Mouse (Mus musculus) liver, embryonic 15.5 days (tissue): Measurements from ENCODE around the gene Adm2. TPM values are rescaled to one million over a fixed set of nuclear protein-coding genes. Genes with fewer than 3 reads are reported as not detected.

Source experiments
- ATAC-seq: fragments of 200-750 bp; cut with Nextera tagmentation; 2 replicates; pipeline ENCODE4 v1.8.0; 2017; ENCODE audit warnings: moderate number of reproducible peaks, mild to moderate bottlenecking, moderate library complexity; ENCODE audit not compliant: insufficient read depth
- H3K27ac ChIP-seq: fragments of 300-500 bp; sonication (generic); replicated peaks from 2 replicates; pipeline ENCODE4 v1.5.1; 2015; ENCODE audit warnings: mild to moderate bottlenecking, inconsistent platforms
- H3K27me3 ChIP-seq: fragments of 300-500 bp; sonication (generic); 2 replicates; pipeline ENCODE4 v1.6.1; 2015; ENCODE audit warnings: mild to moderate bottlenecking, inconsistent platforms
- H3K36me3 ChIP-seq: fragments of 300-500 bp; sonication (generic); replicated peaks from 2 replicates; pipeline ENCODE4 v1.6.1; 2015; ENCODE audit warnings: moderate library complexity, mild to moderate bottlenecking, inconsistent platforms
- H3K4me1 ChIP-seq: fragments of 300-500 bp; sonication (generic); replicated peaks from 2 replicates; pipeline ENCODE4 v1.6.1; 2015; ENCODE audit warnings: inconsistent platforms
- H3K4me2 ChIP-seq: fragments of 300-500 bp; sonication (generic); 2 replicates; pipeline ENCODE4 v1.6.1; 2015; ENCODE audit warnings: moderate library complexity, mild to moderate bottlenecking, inconsistent platforms
- H3K4me3 ChIP-seq: fragments of 300-500 bp; sonication (generic); replicated peaks from 2 replicates; pipeline ENCODE4 v1.5.1; 2015; ENCODE audit warnings: mild to moderate bottlenecking, inconsistent platforms
- H3K9ac ChIP-seq: fragments of 300-500 bp; sonication (generic); 2 replicates; pipeline ENCODE4 v1.6.1; 2015; ENCODE audit warnings: moderate library complexity, mild to moderate bottlenecking, inconsistent platforms
- H3K9me3 ChIP-seq: fragments of 300-500 bp; sonication (generic); replicated peaks from 2 replicates; pipeline ENCODE4 v1.6.1; 2016; ENCODE audit warnings: inconsistent platforms
- WGBS: fragments of 180-500 bp; shearing (Covaris S2); methylation state at CpG from one replicate; pipeline ENCODE4 v1.1.7; 2015; ENCODE audit warnings: mixed read lengths; ENCODE audit not compliant: insufficient replicate concordance; 5-methylcytosine and 5-hydroxymethylcytosine counted together
- polyA plus RNA-seq: library from polyadenylated mRNA; unstranded; fragments of >200 nt; fragmentation: Nextera tagmentation; extraction: Ambion mirVana; gene quantifications from 2 replicates; pipeline ENCODE4 v1.2.1, GENCODE M21; 2015

The Adm2 gene
- polyA plus RNA-seq, 1 experiment from 2014 or later: 2.0 TPM

- Histone ChIP-seq H3K4me2 (no peak overlapping the region), H3K9me3 (no peaks in the 10 kb centered on the region), H3K27me3 (no peaks in the 10 kb centered on the region), H3K27ac (no peak overlapping the region), H3K4me1 (peaks cover 49% of the 10 kb centered on the region), H3K9ac (no peak overlapping the region), H3K4me3 (no peak overlapping the region), H3K36me3 (peaks cover 90% of the 10 kb centered on the region)
- peak; percentile 72 for ATAC-seq
- 54% methylated on average over 3 of the region's 3 CpGs for WGBS
Observed at GRCm38 (mm10) chr15:89291521-89291920, 31.0 kb upstream of the Adm2 start.

- Histone ChIP-seq H3K27me3 (no peaks in the 10 kb centered on the region), H3K9ac (no peak overlapping the region), H3K4me2 (no peak overlapping the region), H3K9me3 (no peaks in the 10 kb centered on the region), H3K4me1 (peaks cover 44% of the 10 kb centered on the region), H3K36me3 (peaks cover 81% of the 10 kb centered on the region), H3K27ac (peak overlapping the region; percentile 38; the same call in 1 of the 2 replicates), H3K4me3 (no peak overlapping the region)
- 42% methylated on average over 2 of the region's 2 CpGs for WGBS
- no peak for ATAC-seq
Observed at GRCm38 (mm10) chr15:89292795-89293194, 29.7 kb upstream of the Adm2 start.

- no peak overlapping the region for H3K4me3 ChIP-seq
- H3K4me1 ChIP-seq: peaks cover 43% of the 10 kb centered on the region
- no peak overlapping the region for H3K9ac ChIP-seq
- WGBS: 85% methylated on average over 10 of the region's 10 CpGs
- ATAC-seq: no peak
- no peaks in the 10 kb centered on the region for H3K9me3 ChIP-seq
- no peak overlapping the region for H3K27ac ChIP-seq
- H3K27me3 ChIP-seq: no peaks in the 10 kb centered on the region
- H3K36me3 ChIP-seq: peaks cover 75% of the 10 kb centered on the region
- no peak overlapping the region for H3K4me2 ChIP-seq
Observed at GRCm38 (mm10) chr15:89293778-89294177, 28.7 kb upstream of the Adm2 start.

GRCm38 (mm10) chr15:89295580-89296165 is 26.8 kb upstream of the Adm2 start:
- H3K4me1 ChIP-seq: peaks cover 43% of the 10 kb centered on the region
- no peak overlapping the region for H3K9ac ChIP-seq
- H3K9me3 ChIP-seq: no peaks in the 10 kb centered on the region
- peaks cover 74% of the 10 kb centered on the region for H3K36me3 ChIP-seq
- no peak overlapping the region for H3K4me3 ChIP-seq
- peak; percentile 59 for ATAC-seq
- no peaks in the 10 kb centered on the region for H3K27me3 ChIP-seq
- H3K4me2 ChIP-seq: no peak overlapping the region
- H3K27ac ChIP-seq: no peak overlapping the region
- WGBS: 64% methylated on average over 8 of the region's 8 CpGs

GRCm38 (mm10) chr15:89296465-89296864 is 26.1 kb upstream of the Adm2 start:
- Histone ChIP-seq H3K9me3 (no peaks in the 10 kb centered on the region), H3K4me3 (no peak overlapping the region), H3K9ac (no peak overlapping the region; the same call in 1 of the 2 replicates), H3K27me3 (no peaks in the 10 kb centered on the region), H3K4me1 (peaks cover 38% of the 10 kb centered on the region), H3K27ac (no peak overlapping the region), H3K4me2 (no peak overlapping the region), H3K36me3 (peaks cover 76% of the 10 kb centered on the region)
- 62% methylated on average over 1 of the region's 1 CpGs for WGBS
- no peak for ATAC-seq

GRCm38 (mm10) chr15:89297695-89298094 is 24.8 kb upstream of the Adm2 start:
- 87% methylated on average over 2 of the region's 2 CpGs for WGBS
- no peak overlapping the region for H3K4me3 ChIP-seq
- H3K27ac ChIP-seq: no peak overlapping the region
- H3K9ac ChIP-seq: no peak overlapping the region
- peaks cover 81% of the 10 kb centered on the region for H3K36me3 ChIP-seq
- H3K4me2 ChIP-seq: no peak overlapping the region
- no peaks in the 10 kb centered on the region for H3K9me3 ChIP-seq
- ATAC-seq: no peak
- peaks cover 31% of the 10 kb centered on the region for H3K4me1 ChIP-seq
- H3K27me3 ChIP-seq: no peaks in the 10 kb centered on the region

GRCm38 (mm10) chr15:89300180-89300579 is 22.3 kb upstream of the Adm2 start:
- ATAC-seq: no peak
- WGBS: 82% methylated on average over 13 of the region's 13 CpGs
- H3K36me3 ChIP-seq: peaks cover 81% of the 10 kb centered on the region

GRCm38 (mm10) chr15:89300600-89300999 is 21.9 kb upstream of the Adm2 start:
- no peaks in the 10 kb centered on the region for H3K27me3 ChIP-seq
- peaks cover 81% of the 10 kb centered on the region for H3K36me3 ChIP-seq
- no peak overlapping the region for H3K9ac ChIP-seq
- H3K27ac ChIP-seq: no peak overlapping the region
- H3K9me3 ChIP-seq: no peaks in the 10 kb centered on the region
- no peak for ATAC-seq
- no peak overlapping the region for H3K4me3 ChIP-seq
- peaks cover 14% of the 10 kb centered on the region for H3K4me1 ChIP-seq
- 84% methylated on average over 8 of the region's 8 CpGs for WGBS
- H3K4me2 ChIP-seq: no peak overlapping the region

More at GRCm38 (mm10) chr15:89300180-89300579, 22.3 kb upstream of the Adm2 start:
- Histone ChIP-seq H3K27me3 (no peaks in the 10 kb centered on the region), H3K9me3 (no peaks in the 10 kb centered on the region), H3K4me1 (peaks cover 18% of the 10 kb centered on the region), H3K9ac (no peak overlapping the region), H3K4me2 (no peak overlapping the region), H3K27ac (no peak overlapping the region), H3K4me3 (no peak overlapping the region)

GRCm38 (mm10) chr15:89305966-89306365 is 16.6 kb upstream of the Adm2 start:
- no peaks in the 10 kb centered on the region for H3K27me3 ChIP-seq
- peaks cover 35% of the 10 kb centered on the region for H3K4me1 ChIP-seq
- WGBS: 73% methylated on average over 1 of the region's 1 CpGs
- H3K27ac ChIP-seq: no peak overlapping the region
- no peak overlapping the region for H3K9ac ChIP-seq
- H3K4me2 ChIP-seq: no peak overlapping the region
- peaks cover 61% of the 10 kb centered on the region for H3K36me3 ChIP-seq
- H3K4me3 ChIP-seq: no peak overlapping the region
- no peak for ATAC-seq
- no peaks in the 10 kb centered on the region for H3K9me3 ChIP-seq

GRCm38 (mm10) chr15:89307461-89307860 is 15.1 kb upstream of the Adm2 start:
- no peak for ATAC-seq
- 66% methylated on average over 13 of the region's 13 CpGs for WGBS
- H3K36me3 ChIP-seq: peaks cover 46% of the 10 kb centered on the region

GRCm38 (mm10) chr15:89308406-89309139 is 13.9 kb upstream of the Adm2 start:
- Histone ChIP-seq H3K4me2 (no peak overlapping the region), H3K4me1 (peaks cover 61% of the 10 kb centered on the region), H3K9me3 (no peaks in the 10 kb centered on the region), H3K9ac (no peak overlapping the region), H3K27me3 (no peaks in the 10 kb centered on the region), H3K4me3 (no peak overlapping the region), H3K36me3 (peaks cover 35% of the 10 kb centered on the region), H3K27ac (no peak overlapping the region)
- WGBS: 67% methylated on average over 7 of the region's 7 CpGs
- ATAC-seq: no peak

More at GRCm38 (mm10) chr15:89307461-89307860, 15.1 kb upstream of the Adm2 start:
- no peak overlapping the region for H3K4me2 ChIP-seq
- no peaks in the 10 kb centered on the region for H3K9me3 ChIP-seq
- H3K27ac ChIP-seq: no peak overlapping the region
- H3K4me3 ChIP-seq: no peak overlapping the region
- H3K27me3 ChIP-seq: no peaks in the 10 kb centered on the region
- no peak overlapping the region for H3K9ac ChIP-seq
- peaks cover 49% of the 10 kb centered on the region for H3K4me1 ChIP-seq
